Mouse (Mus musculus) yolk sac, embryonic 10.5 days (tissue): Measurements from ENCODE around the gene Drd4.
"Not testable (repeated sequence)": the region's sequence is repeated elsewhere in the genome, so short reads cannot be mapped to it uniquely, and the experiment has no call there.

Experiments
- DNase-seq: peaks from one replicate; pipeline ENCODE4 v3.0.0-alpha.2; 2017; ENCODE audit warnings: low spot score

The Drd4 gene

GRCm38 (mm10) chr7:141291921-141292582 lies at the start of gene Drd4:
Gene Drd4, plus strand, starts transcription at chr7:141292006.
- DNase-seq, result peak; percentile 35

- not testable (repeated sequence) for DNase-seq
Measured at GRCm38 (mm10) chr7:141250486-141250885, 41.3 kb upstream of the Drd4 start.

- DNase-seq, result no peak
Measured at GRCm38 (mm10) chr7:141256159-141256558, 35.6 kb upstream of the Drd4 start.

GRCm38 (mm10) chr7:141261480-141261879 lies 30.3 kb upstream of the Drd4 start:
- no peak for DNase-seq

GRCm38 (mm10) chr7:141263640-141264039 lies 28.2 kb upstream of the Drd4 start:
- no peak for DNase-seq

GRCm38 (mm10) chr7:141264041-141264700 lies 27.6 kb upstream of the Drd4 start:
- no peak for DNase-seq

- DNase-seq, result peak; percentile 43
Measured at GRCm38 (mm10) chr7:141264761-141265410, 26.9 kb upstream of the Drd4 start.

GRCm38 (mm10) chr7:141265411-141265738 lies 26.4 kb upstream of the Drd4 start:
- no peak for DNase-seq

- no peak for DNase-seq
Measured at GRCm38 (mm10) chr7:141265739-141266561, 25.9 kb upstream of the Drd4 start, which contains the start of gene Irf7. Gene Irf7, minus strand, starts transcription at chr7:141266481.

- DNase-seq, result no peak
Measured at GRCm38 (mm10) chr7:141268466-141269272, 23.1 kb upstream of the Drd4 start.

- no peak for DNase-seq
Measured at GRCm38 (mm10) chr7:141269273-141269545, 22.6 kb upstream of the Drd4 start.

- no peak for DNase-seq
Measured at GRCm38 (mm10) chr7:141270631-141271030, 21.2 kb upstream of the Drd4 start.

GRCm38 (mm10) chr7:141275356-141275755 lies 16.4 kb upstream of the Drd4 start:
- DNase-seq, result no peak

GRCm38 (mm10) chr7:141276546-141276945 lies 15.3 kb upstream of the Drd4 start, which contains the start of gene Cdhr5:
Gene Cdhr5, minus strand, starts transcription at chr7:141276786.
- DNase-seq, result peak; percentile 45

- DNase-seq, result peak; percentile 63
Measured at GRCm38 (mm10) chr7:141277701-141278678, 13.8 kb upstream of the Drd4 start.

- peak; percentile 47 for DNase-seq
Measured at GRCm38 (mm10) chr7:141278766-141279590, 12.8 kb upstream of the Drd4 start, which contains the start of gene Sct. Gene Sct, minus strand, starts transcription at chr7:141279133.

GRCm38 (mm10) chr7:141281442-141281841 lies 10.4 kb upstream of the Drd4 start:
- no peak for DNase-seq

GRCm38 (mm10) chr7:141282756-141283155 lies 9.1 kb upstream of the Drd4 start:
- DNase-seq, result no peak

GRCm38 (mm10) chr7:141288042-141288441 lies 3.8 kb upstream of the Drd4 start:
- no peak for DNase-seq
